Mouse (Mus musculus) intestine, embryonic 14.5 days (tissue): ENCODE data around the gene Cabin1. TPM values are rescaled to one million over a fixed set of nuclear protein-coding genes. Genes with fewer than 3 reads are reported as not detected.
A peak's percentile ranks its signal among the peaks of the same experiment; 100 is the strongest.
"Not testable (repeated sequence)": the region's sequence is repeated elsewhere in the genome, so short reads cannot be mapped to it uniquely, and the experiment has no call there.

Experiments used
- ATAC-seq: fragments of 200-750 bp; cut with Nextera tagmentation; replicated peaks from 2 replicates; pipeline ENCODE4 v1.8.0; 2017; ENCODE audit warnings: low read depth, moderate number of reproducible peaks, moderate TSS enrichment, moderate library complexity; ENCODE audit not compliant: low FRiP score, low TSS enrichment
- DNase-seq: peaks from one replicate; pipeline ENCODE4 v3.0.0-alpha.2; 2018; ENCODE audit warnings: low spot score
- H3K27ac ChIP-seq: fragments of 300-500 bp; sonication (generic); 2 replicates; pipeline ENCODE4 v1.5.1; 2014; ENCODE audit warnings: low read depth, mild to moderate bottlenecking, control low read depth
- H3K27me3 ChIP-seq: fragments of 300-500 bp; sonication (generic); replicated peaks from 2 replicates; pipeline ENCODE4 v1.6.1; 2014; ENCODE audit warnings: low read length, control low read depth; ENCODE audit not compliant: control insufficient read depth, insufficient read depth
- H3K36me3 ChIP-seq: fragments of 300-500 bp; sonication (generic); 2 replicates; pipeline ENCODE4 v1.6.1; 2014; ENCODE audit warnings: low read length, control low read depth; ENCODE audit not compliant: control insufficient read depth, insufficient read depth
- H3K4me1 ChIP-seq: fragments of 300-500 bp; sonication (generic); replicated peaks from 2 replicates; pipeline ENCODE4 v1.6.1; 2014; ENCODE audit warnings: low read length, control low read depth, mixed read lengths; ENCODE audit not compliant: control insufficient read depth, insufficient read depth
- H3K4me2 ChIP-seq: fragments of 300-500 bp; sonication (generic); 2 replicates; pipeline ENCODE4 v1.6.1; 2014; ENCODE audit warnings: low read length
- H3K4me3 ChIP-seq: fragments of 300-500 bp; sonication (generic); 2 replicates; pipeline ENCODE4 v1.5.1; 2014; ENCODE audit warnings: low read depth, low read length, control low read depth, mixed read lengths
- H3K9ac ChIP-seq: fragments of 300-500 bp; sonication (generic); 2 replicates; pipeline ENCODE4 v1.6.1; 2014; ENCODE audit warnings: mild to moderate bottlenecking, low read length
- H3K9me3 ChIP-seq: fragments of 300-500 bp; sonication (generic); 2 replicates; pipeline ENCODE4 v1.6.1; 2016; ENCODE audit warnings: low read length, control low read depth; ENCODE audit not compliant: control insufficient read depth
- whole genome bisulfite sequencing: fragments of 180-500 bp; shearing (Covaris S2); extraction: QIAGEN DNeasy Blood & Tissue Kit; methylation state at CpG from one replicate; pipeline ENCODE4 v1.1.7; 2014; 5-methylcytosine and 5-hydroxymethylcytosine counted together
- polyA plus RNA-seq: library from polyadenylated mRNA; unstranded; fragments of >200 nt; fragmentation: Nextera tagmentation; extraction: Ambion mirVana; gene quantifications from 2 replicates; pipeline ENCODE4 v1.2.1, GENCODE M21; 2014

Gene Cabin1
- polyA plus RNA-seq, 1 experiment from 2014 or later = 47.2 TPM

DNA sequence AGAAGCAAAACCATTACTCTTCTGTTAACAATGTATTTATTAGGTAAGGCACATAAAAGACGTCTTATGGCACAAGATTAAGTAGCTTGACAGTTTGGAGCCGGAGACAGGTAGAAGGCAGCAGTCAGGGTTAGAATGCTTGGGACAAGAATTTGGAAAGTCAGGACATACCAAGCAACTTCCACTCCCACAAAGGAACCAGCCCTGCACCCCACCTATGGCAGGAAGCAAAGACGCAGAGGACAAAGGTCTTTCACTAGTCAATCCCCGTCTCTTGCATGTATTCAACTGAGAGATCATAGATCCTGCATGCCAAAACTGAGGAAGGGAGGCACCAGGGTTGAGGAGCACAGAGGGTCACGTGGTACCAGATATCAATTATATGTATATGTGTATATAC is 10.0 kb upstream of the Cabin1 start:
- ATAC-seq (no peak), DNase-seq (no peak)
- H3K4me3 ChIP-seq = no peak overlapping the region
- H3K9ac ChIP-seq = no peak overlapping the region
- no peak overlapping the region for H3K4me2 ChIP-seq
- WGBS = 89% methylated on average over 5 of the region's 5 CpGs
- no peak overlapping the region for H3K27ac ChIP-seq
- H3K9me3 ChIP-seq = no peaks in the 10 kb centered on the region
- no peaks in the 10 kb centered on the region for H3K36me3 ChIP-seq
- peaks cover 5% of the 10 kb centered on the region; the same call in 1 of the 2 replicates for H3K4me1 ChIP-seq
- no peaks in the 10 kb centered on the region for H3K27me3 ChIP-seq

DNA sequence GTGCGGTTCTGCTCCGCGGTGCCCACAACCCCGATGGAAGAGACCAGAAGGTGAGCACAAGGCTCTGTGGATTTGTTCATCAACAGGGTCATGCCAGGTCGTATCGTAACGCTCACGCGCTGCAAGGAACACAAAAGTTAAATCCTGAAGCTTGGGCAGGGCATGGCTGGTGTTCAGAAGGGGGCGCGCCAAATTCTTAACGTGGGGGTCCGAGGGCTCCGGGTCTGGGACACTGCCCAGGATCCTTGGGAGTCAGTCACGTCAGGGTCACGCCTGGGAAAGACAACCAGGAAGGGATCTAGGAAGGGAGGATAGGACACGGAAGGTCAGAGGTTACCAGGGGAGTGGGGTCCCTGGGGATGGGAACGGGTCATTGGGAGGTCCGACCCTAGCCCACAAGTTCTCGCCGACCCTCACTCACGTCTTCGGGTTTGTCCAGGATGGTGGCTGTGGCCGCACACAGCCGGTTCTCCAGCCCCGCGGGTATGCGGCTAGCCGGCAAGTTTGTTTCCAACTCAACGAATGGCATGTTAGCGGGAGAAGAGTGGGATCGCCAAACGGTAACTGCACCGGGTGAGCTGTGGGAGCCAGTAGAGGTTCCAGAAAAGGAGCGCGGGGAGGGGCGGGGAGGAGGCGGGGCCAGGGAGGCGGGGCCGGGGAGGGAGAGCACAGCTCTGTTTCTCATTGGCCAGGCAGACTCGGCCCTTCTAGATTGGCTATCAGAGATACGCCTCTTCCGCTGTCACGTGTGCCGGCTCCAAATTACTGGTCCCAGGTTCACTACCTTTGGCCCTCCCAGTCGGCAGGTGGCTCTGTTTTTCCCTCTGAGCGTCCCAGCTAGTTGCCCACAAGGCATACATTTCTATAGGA is 8.9 kb upstream of the Cabin1 start, which contains the start of gene Ddt:
Gene Ddt, minus strand, starts transcription at position 620 of the 870 bp plus-strand sequence.
- DNase-seq (peak; percentile 93), ATAC-seq (peak; percentile 94)
- H3K4me1 ChIP-seq = peaks cover 5% of the 10 kb centered on the region; the same call in 1 of the 2 replicates
- H3K27ac ChIP-seq = no peak within 1 kb of the TSS
- no peaks in the 10 kb centered on the region for H3K27me3 ChIP-seq
- under 1% methylated on average over 44 of the region's 47 CpGs for WGBS
- peak within 1 kb of the TSS; percentile 64 for H3K4me3 ChIP-seq
- peak within 1 kb of the TSS; percentile 57 for H3K9ac ChIP-seq
- H3K9me3 ChIP-seq = no peaks in the 10 kb centered on the region
- peak within 1 kb of the TSS; percentile 89 for H3K4me2 ChIP-seq
- H3K36me3 ChIP-seq = no peaks in the 10 kb centered on the region

DNA sequence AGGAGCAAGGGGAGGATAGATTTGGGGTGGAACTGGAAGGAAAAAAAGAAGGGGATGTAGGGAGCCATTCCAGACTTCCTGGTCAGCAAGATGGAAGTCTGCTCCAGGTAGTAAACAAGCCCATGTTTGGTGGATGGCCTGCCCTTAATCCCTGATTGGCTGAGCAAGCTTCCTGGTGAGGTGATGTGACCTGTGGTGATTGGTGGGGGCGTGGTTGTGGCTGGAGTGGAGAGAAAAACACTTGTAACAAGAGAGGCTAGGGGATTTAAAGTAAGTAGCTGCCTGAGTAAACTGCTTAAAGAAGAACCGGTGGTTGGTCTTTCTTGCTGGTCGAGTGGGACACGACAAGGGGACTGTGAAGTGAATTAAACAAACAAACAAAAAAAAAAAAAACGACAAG is 3.6 kb upstream of the Cabin1 start:
- not testable (repeated sequence) for H3K27ac ChIP-seq, H3K36me3 ChIP-seq, H3K4me3 ChIP-seq, DNase-seq, H3K9me3 ChIP-seq, H3K4me1 ChIP-seq, H3K27me3 ChIP-seq, ATAC-seq, H3K4me2 ChIP-seq, H3K9ac ChIP-seq
- 26% methylated on average over 5 of the region's 5 CpGs for WGBS

DNA sequence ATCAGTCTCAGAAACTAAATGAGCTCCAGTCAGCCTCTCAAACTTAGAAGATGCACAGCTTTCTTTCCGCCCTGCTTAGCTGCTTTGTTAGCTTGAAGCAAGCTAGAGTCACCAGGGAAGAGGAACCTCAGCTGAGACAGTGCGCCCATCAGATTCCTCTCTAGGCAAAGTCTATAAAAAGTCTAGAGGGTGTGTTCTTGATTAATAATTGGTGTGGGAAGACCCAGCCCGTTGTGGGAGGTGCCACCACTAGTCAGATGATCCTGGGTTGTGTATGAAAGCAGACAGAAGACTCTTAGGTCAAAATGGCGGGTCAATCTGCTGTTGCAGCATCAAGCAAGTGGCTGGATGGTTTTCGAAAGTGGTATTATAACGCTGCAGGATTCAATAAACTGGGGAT is 2.7 kb upstream of the Cabin1 start:
- ATAC-seq (no peak), DNase-seq (no peak)
- Histone ChIP-seq H3K36me3 (no peaks in the 10 kb centered on the region), H3K4me3 (no peak overlapping the region), H3K9ac (no peak overlapping the region), H3K9me3 (no peaks in the 10 kb centered on the region), H3K27ac (no peak overlapping the region), H3K4me1 (peaks cover 5% of the 10 kb centered on the region; the same call in 1 of the 2 replicates), H3K4me2 (no peak overlapping the region), H3K27me3 (no peaks in the 10 kb centered on the region)
- WGBS = 88% methylated on average over 6 of the region's 6 CpGs

DNA sequence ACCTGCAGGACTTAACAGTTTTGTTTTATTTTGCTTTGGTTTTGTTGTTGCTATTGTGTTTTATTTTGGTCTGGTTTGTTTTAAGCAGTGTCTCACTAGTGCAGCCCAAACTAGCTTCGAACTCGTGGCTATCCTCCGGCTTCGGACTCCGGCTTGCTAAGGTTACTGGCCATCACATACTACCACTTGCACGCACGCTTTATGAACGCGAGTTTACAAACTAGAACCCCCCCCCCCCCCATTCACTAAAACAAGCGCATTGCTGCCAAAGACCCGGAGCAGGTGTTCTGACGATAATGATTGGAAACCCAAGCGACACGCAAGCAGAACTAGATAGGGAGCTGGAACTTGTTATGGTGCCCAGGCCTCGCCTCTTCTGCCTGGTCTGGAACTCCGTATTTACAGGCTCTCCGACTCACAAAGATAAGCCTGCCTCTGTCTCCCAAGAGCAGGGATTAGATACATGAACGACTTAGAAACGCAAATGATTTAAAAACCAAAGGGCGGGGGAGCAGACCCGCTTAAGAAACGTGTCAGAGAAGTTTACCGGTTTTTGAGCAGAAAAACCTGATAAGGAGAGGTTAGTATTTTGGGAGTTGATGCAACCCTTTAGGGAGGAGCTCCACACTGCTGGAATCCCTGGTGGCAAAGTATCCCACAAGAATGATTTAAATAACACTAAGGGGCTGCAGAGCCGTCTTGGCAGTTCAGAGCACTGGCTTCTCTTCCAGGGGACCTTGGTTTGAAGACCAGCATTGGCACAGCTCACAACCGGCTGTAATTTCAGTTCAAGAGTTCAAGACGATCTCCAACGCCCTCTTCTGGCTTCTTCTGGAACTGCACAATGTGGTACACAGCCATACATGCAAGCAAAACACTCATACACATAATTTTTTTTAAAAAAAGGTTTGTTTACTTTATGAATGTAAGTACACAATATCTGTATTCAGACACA is 655 bp upstream of the Cabin1 start:
- H3K4me3 ChIP-seq = peak overlapping the region; percentile 96
- 1% methylated on average over 27 of the region's 27 CpGs for WGBS
- H3K9me3 ChIP-seq = no peaks in the 10 kb centered on the region
- H3K36me3 ChIP-seq = no peaks in the 10 kb centered on the region
- peak overlapping the region; percentile 95 for H3K4me2 ChIP-seq
- no peaks in the 10 kb centered on the region for H3K27me3 ChIP-seq
- peaks cover 5% of the 10 kb centered on the region; the same call in 1 of the 2 replicates for H3K4me1 ChIP-seq
- DNase-seq (peak; percentile 91), ATAC-seq (peak; percentile 52)
- peak overlapping the region; percentile 82 for H3K9ac ChIP-seq
- H3K27ac ChIP-seq = peak overlapping the region; percentile 52

DNA sequence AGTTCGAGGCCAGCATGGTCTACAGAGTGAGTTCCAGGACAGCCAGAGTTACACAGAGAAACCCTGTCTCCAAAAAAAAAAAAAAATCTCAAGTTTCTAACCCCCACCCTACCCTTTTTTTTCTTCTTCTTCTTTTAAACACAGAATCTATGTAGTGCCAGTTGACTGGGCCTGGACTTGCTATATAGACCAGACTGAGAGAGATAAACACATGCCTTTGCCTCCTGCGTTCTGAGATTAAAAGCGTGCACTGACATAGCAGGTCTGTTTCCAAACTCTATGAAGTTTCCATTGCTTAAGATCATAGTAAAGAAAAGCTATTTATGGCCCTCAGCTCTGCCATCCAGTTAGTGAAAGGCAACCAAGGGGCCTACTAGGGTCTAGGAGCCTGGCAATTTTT is 1.7 kb downstream of the Cabin1 start:
- Histone ChIP-seq H3K4me3 (no peak overlapping the region), H3K27me3 (no peaks in the 10 kb centered on the region)

DNA sequence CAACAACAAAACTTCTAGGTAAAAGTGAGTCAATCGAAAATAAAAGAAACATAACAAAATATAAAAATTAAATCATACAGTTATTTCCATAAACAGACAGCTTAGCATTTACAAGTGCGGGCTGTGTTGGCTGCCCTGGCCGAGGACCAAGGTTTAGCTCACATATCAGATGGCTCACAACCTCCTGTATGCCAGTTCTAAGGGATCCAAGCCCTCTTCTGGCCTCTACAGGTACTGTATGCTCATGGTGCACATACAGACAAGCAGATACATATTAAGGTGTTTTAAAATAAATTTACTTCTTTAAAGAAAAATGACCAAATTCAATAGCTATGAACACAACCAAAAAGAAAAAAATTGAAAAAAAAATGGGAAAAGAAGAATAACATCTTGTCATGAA is 3.8 kb downstream of the Cabin1 start:
- no peak for ATAC-seq
- no peak for DNase-seq
- Histone ChIP-seq H3K27ac (no peak overlapping the region), H3K4me2 (no peak overlapping the region), H3K36me3 (peaks cover 12% of the 10 kb centered on the region; the same call in 1 of the 2 replicates), H3K27me3 (no peaks in the 10 kb centered on the region), H3K4me3 (no peak overlapping the region), H3K4me1 (peaks cover 5% of the 10 kb centered on the region; the same call in 1 of the 2 replicates), H3K9me3 (no peaks in the 10 kb centered on the region), H3K9ac (no peak overlapping the region)
- 95% methylated on average over 3 of the region's 3 CpGs for whole genome bisulfite sequencing

More for the DNA sequence above, 1.7 kb downstream of the Cabin1 start:
- Histone ChIP-seq H3K4me1 (peaks cover 5% of the 10 kb centered on the region; the same call in 1 of the 2 replicates), H3K4me2 (no peak overlapping the region), H3K27ac (no peak overlapping the region), H3K36me3 (peaks cover 10% of the 10 kb centered on the region; the same call in 1 of the 2 replicates), H3K9me3 (no peaks in the 10 kb centered on the region), H3K9ac (no peak overlapping the region)
- no peak for ATAC-seq
- 84% methylated on average over 3 of the region's 3 CpGs for WGBS
- no peak for DNase-seq

DNA sequence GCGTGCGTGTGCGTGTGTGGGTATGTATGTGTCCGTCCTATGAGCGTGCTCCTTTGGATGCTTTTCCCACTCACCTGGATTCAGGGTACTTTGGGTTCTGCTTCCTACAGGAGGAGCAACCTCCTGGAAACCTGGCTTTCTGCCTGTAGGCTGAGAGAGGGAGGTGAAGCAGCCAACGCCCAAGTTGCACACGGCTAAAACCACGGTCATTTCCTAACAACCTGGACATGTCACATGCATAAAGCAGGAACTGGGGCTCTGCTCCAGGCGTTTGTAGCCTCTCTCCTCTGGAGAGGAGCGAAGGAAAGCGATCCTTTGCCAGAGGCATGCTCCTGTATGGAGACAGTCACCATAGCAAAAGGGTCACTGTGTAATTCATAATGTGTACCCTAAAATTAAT is 7.4 kb downstream of the Cabin1 start:
- DNase-seq = no peak
- Histone ChIP-seq H3K27me3 (no peaks in the 10 kb centered on the region), H3K36me3 (peaks cover 43% of the 10 kb centered on the region), H3K4me2 (no peak overlapping the region), H3K4me1 (no peaks in the 10 kb centered on the region), H3K27ac (no peak overlapping the region), H3K4me3 (no peak overlapping the region), H3K9me3 (no peaks in the 10 kb centered on the region), H3K9ac (no peak overlapping the region)
- ATAC-seq = no peak
- WGBS = 91% methylated on average over 11 of the region's 11 CpGs
